Mouse (Mus musculus): ENCODE data around the gene Ppm1l. TPM values are rescaled to one million over a fixed set of nuclear protein-coding genes. Genes with fewer than 3 reads are reported as not detected.

Gene Ppm1l
- total and polyA plus RNA-seq, 3 experiments, result not detected

DNA sequence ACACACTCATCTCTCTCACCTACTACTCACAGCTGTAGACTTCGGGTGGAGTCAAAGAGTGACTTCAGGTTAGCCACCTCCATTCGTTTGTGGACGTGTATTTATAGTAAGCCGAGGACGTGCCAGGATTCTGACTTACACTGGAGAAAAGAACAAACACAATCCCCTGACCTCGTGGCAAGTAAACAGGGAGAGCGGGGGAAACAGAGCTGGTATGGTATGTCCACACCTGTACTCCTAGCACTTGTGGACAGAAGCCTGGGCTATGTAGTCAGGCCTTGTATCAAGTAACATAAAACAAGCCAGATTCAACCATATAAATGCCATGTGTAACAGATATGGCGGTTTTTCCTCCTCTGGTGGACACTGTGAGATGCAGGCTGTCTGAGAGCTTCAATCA, 20.4 kb upstream of the Ppm1l start:
- Histone ChIP-seq H3K9ac (ENCODE audit: control insufficient read depth, low read depth, low read length, poor library complexity, severe bottlenecking) (no peak overlapping the region), H3K27ac (ENCODE audit: control insufficient read depth, low read depth, low read length) (no peak overlapping the region), H3K36me3 (ENCODE audit: control insufficient read depth in 1 of 2, insufficient read depth in 2 of 2, low read length in 2 of 2) (no peaks in the 10 kb centered on the region), H3K4me1 (ENCODE audit: control insufficient read depth in 1 of 2, insufficient read depth in 2 of 2, low read length in 2 of 2) (no peaks in the 10 kb centered on the region), H3K9me3 (replicated peaks; ENCODE audit: insufficient read depth, low read length) (no peaks in the 10 kb centered on the region), H3K27me3 (ENCODE audit: control insufficient read depth in 1 of 2, insufficient read depth in 2 of 2, low read length in 2 of 2) (no peaks in the 10 kb centered on the region), H3K4me3 (ENCODE audit: control insufficient read depth in 1 of 2, insufficient read depth in 1 of 2, low read depth in 2 of 2, low read length in 2 of 2) (no peak overlapping the region), H3K79me2 (ENCODE audit: control insufficient read depth, insufficient read depth, low read length, poor library complexity) (no peaks in the 10 kb centered on the region)
- DNase-seq (ENCODE audit: low read depth, low spot score), result no peak
- TF ChIP-seq MAX (IDR thresholded peaks at IDR 0.05; ENCODE audit: low read length), result no peak
- no peak for TF ChIP-seq MXI1 (IDR thresholded peaks at IDR 0.05; ENCODE audit: low read depth, low read length)
- TF ChIP-seq SIN3A (IDR thresholded peaks at IDR 0.05; ENCODE audit: low read length), result no peak
- no peak for TF ChIP-seq HCFC1 (IDR thresholded peaks at IDR 0.05; ENCODE audit: low read depth, low read length)
- TF ChIP-seq POLR2A (IDR thresholded peaks at IDR 0.05; ENCODE audit: control insufficient read depth in 1 of 2, insufficient read depth in 1 of 2, low read depth in 1 of 2, low read length in 2 of 2, poor library complexity in 1 of 2), result no peak
- TF ChIP-seq UBTF (IDR thresholded peaks at IDR 0.05; ENCODE audit: borderline replicate concordance, insufficient read depth, low read depth, low read length), result no peak
- TF ChIP-seq CHD2 (IDR thresholded peaks at IDR 0.05; ENCODE audit: low read length), result no peak
- TF ChIP-seq NELFE (IDR thresholded peaks at IDR 0.05; ENCODE audit: low read depth, low read length), result no peak
- no peak for TF ChIP-seq KAT2A (conservative IDR thresholded peaks at IDR 0.05; ENCODE audit: low read depth, low read length)
- no peak for TF ChIP-seq POLR2AphosphoS5 (IDR thresholded peaks at IDR 0.05; ENCODE audit: borderline replicate concordance, low read depth, low read length)

DNA sequence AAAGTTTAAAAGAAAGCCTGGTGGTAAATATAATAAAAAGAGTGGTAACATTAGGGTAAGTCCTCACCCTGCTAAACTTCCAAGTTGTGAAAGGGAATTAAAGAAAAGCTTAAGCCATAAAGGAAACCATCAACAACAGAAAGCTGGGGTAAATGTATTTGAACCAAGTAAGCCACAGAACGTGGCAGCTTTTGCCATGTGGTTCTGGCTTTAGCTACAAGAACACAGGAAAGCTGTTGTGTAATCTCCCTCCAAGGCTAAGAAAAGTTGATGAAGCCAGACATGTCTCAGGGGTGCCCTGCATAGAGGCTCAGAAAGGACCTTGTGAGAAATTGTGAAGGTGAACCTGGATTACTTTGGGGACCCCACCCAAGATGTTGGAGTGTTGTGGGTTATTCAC, 16.5 kb upstream of the Ppm1l start:
- Histone ChIP-seq H3K4me3 (ENCODE audit: control insufficient read depth in 1 of 2, insufficient read depth in 1 of 2, low read depth in 2 of 2, low read length in 2 of 2) (no peak overlapping the region), H3K27me3 (ENCODE audit: control insufficient read depth in 1 of 2, insufficient read depth in 2 of 2, low read length in 2 of 2) (no peaks in the 10 kb centered on the region), H3K9ac (ENCODE audit: control insufficient read depth, low read depth, low read length, poor library complexity, severe bottlenecking) (no peak overlapping the region), H3K9me3 (replicated peaks; ENCODE audit: insufficient read depth, low read length) (no peaks in the 10 kb centered on the region), H3K79me2 (ENCODE audit: control insufficient read depth, insufficient read depth, low read length, poor library complexity) (no peaks in the 10 kb centered on the region), H3K4me1 (ENCODE audit: control insufficient read depth in 1 of 2, insufficient read depth in 2 of 2, low read length in 2 of 2) (no peaks in the 10 kb centered on the region), H3K36me3 (ENCODE audit: control insufficient read depth in 1 of 2, insufficient read depth in 2 of 2, low read length in 2 of 2) (no peaks in the 10 kb centered on the region), H3K27ac (ENCODE audit: control insufficient read depth, low read depth, low read length) (no peak overlapping the region)
- TF ChIP-seq TCF12 (IDR thresholded peaks at IDR 0.05; ENCODE audit: low read depth, low read length) (no peak), ELF1 (IDR thresholded peaks at IDR 0.05; ENCODE audit: low read depth, low read length) (no peak), MYB (IDR thresholded peaks at IDR 0.05; ENCODE audit: low read depth, low read length) (no peak), SIN3A (IDR thresholded peaks at IDR 0.05; ENCODE audit: low read length) (no peak), TBP (IDR thresholded peaks at IDR 0.05; ENCODE audit: low read depth, low read length) (no peak), CHD2 (IDR thresholded peaks at IDR 0.05; ENCODE audit: low read length) (no peak), ZNF384 (IDR thresholded peaks at IDR 0.05; ENCODE audit: low read depth, low read length) (no peak), USF2 (IDR thresholded peaks at IDR 0.05; ENCODE audit: borderline replicate concordance in 1 of 2, insufficient read depth in 1 of 2, low read depth in 1 of 2, low read length in 2 of 2) (no peak), POLR2AphosphoS2 (IDR thresholded peaks at IDR 0.05; ENCODE audit: low read length) (no peak), HCFC1 (IDR thresholded peaks at IDR 0.05; ENCODE audit: low read depth, low read length) (no peak), RAD21 (IDR thresholded peaks at IDR 0.05; ENCODE audit: low read depth, low read length) (no peak), TAL1 (IDR thresholded peaks at IDR 0.05; ENCODE audit: low read length) (no peak), BHLHE40 (IDR thresholded peaks at IDR 0.05; ENCODE audit: borderline replicate concordance, low read depth, low read length) (no peak), SMC3 (IDR thresholded peaks at IDR 0.05; ENCODE audit: low read depth, low read length) (no peak), MAX (IDR thresholded peaks at IDR 0.05; ENCODE audit: low read length) (no peak), JUND (IDR thresholded peaks at IDR 0.05; ENCODE audit: low read depth, low read length) (no peak), RCOR1 (IDR thresholded peaks at IDR 0.05; ENCODE audit: low read depth, low read length) (no peak), POLR2AphosphoS5 (IDR thresholded peaks at IDR 0.05; ENCODE audit: borderline replicate concordance, low read depth, low read length) (no peak)
- DNase-seq (ENCODE audit: low read depth, low spot score), result no peak
